Mouse (Mus musculus): Measurements from ENCODE around the gene Snapc2.

DNA sequence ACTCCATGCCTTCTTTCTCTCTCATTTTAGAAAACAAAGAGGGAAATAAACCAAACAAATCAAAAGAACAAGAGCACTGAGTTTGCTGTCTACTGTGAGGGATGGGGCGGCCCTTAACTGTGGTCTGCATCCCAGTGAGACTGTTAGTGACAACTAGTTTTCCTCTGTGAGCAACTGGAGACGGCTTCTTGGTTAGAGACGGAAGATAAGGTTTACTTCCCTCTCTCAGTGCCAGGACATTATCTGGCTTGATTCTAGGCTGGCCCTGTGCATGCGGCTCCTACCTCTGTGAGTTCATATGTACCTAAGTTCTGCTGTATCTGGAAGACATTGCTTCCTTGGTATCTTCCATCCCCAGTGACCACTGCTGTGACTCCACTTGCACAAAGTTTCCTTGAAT, 44.9 kb downstream of the Snapc2 start:
- TF ChIP-seq CTCF (IDR thresholded peaks at IDR 0.05; ENCODE audit: extremely low read depth, insufficient read depth, insufficient read length, insufficient replicate concordance) (no peak), POLR2A (IDR thresholded peaks at IDR 0.05; ENCODE audit: low read depth, low read length) (no peak)
